Mouse (Mus musculus): Measurements from ENCODE around the gene Prmt7. TPM values are rescaled to one million over a fixed set of nuclear protein-coding genes. Genes with fewer than 3 reads are reported as not detected.
A peak's percentile ranks its signal among the peaks of the same experiment; 100 is the strongest.

The Prmt7 gene
- total RNA-seq, 2 experiments from 2014 or later: 34.2 to 38.2 TPM

DNA sequence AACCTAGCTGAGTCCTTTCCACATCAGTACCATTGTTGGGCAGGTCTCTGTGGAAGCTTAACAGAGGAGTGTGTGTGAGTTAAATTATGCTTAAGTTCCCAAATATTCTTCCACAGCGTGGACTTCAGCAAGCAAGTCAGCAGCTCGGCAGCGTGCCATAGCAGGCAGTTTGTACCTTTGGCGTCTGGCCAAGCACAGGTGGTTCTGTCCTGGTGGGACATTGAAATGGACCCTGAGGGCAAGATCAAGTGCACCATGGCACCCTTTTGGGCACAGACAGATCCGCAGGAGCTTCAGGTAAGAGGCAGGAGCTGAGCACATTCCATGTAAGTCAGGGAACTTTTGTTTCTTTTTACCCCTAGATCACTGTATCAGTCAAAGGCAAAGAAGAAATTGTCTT is 26.4 kb downstream of the Prmt7 start:
- no peak overlapping the region for H3K4me3 ChIP-seq
- DNase-seq (ENCODE audit: low spot score in 2 of 2): no peak
- no peak for TF ChIP-seq CTCF (conservative IDR thresholded peaks at IDR 0.05)
- H3K27ac ChIP-seq: no peak overlapping the region

DNA sequence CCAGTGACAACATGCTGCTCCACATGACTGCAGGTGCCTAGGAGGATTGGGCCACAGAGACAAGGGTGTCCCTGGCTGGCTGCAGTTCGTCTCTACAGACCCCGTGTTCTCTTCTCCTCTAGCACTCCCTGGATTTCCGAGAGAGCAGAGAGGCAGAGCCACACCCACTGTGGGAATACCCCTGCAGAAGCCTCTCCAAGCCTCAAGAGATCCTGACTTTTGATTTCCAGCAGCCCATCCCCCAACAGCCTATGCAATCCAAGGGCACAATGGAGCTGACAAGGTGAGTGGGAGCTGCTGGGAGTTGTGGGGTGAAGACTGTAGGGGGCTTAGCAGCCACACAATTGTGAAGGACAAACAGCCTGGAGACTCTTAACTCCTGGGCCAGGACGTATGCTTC is 39.5 kb downstream of the Prmt7 start:
- H3K27ac ChIP-seq: 0 out of 2 replicates have a peak overlapping the region, but pooled peaks have one; percentile 36

DNA sequence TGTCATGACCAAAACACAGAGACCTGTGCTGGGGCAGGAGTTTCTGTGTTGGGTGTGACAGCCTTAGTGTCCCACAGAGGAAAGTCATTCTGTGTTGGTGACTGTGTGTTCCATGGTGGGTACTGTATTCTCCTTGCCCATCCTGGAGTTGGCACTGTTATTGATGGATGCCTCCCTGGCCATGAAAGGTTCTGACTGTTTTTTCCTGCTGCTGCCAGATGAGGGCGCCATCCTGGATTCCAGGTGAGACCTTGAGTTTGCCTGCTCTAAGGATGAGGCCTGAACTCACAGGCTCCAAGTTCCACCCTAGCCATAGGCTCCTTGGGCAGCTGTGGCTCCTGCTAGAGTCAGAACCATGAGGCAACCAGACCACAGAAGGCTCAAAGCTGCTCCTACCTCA is 47.4 kb downstream of the Prmt7 start:
- H3K4me3 ChIP-seq: no peak overlapping the region
- no peak overlapping the region for H3K27ac ChIP-seq
- peak; percentile 68 for TF ChIP-seq CTCF (conservative IDR thresholded peaks at IDR 0.05)
- no peak for DNase-seq (ENCODE audit: low spot score in 2 of 2)

More for the DNA sequence above, 39.5 kb downstream of the Prmt7 start:
- H3K4me3 ChIP-seq: no peak overlapping the region
- TF ChIP-seq CTCF (conservative IDR thresholded peaks at IDR 0.05): no peak
- no peak for DNase-seq (ENCODE audit: low spot score in 2 of 2)

DNA sequence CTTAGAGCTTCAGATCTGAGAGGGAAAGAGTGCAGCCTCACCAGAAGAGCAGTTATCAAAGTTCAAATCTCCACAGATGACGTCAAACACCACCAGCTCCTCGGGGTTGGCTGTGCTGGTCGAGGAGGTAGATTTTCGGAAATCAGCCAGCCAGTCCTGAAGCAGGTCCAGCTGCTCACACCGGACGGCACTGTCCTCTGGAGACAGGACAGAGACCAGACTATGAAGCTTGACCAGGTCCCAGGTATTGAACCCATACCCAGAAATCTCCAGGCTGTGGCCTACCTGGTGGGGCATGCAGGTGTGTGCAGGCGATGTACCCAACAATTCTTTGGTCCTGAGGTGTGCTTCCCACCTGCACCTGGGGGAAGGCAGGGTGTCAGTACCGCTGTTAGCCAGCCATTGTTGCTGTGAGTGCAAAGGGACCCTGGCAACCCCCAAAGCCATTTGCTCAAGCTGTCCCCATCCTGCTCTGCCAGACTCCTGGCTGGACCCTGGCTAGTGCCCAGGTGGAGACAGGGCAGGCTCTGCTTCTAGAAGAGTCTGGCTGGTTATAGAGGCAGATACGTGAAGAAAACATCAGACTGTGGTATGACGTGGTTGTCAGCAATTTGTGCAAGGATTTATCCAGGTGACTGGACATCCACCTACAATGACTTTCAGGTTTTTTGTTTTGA is 49.0 kb downstream of the Prmt7 start:
- no peak for DNase-seq (ENCODE audit: low spot score in 2 of 2)
- Histone ChIP-seq H3K4me3 (no peak overlapping the region), H3K27ac (no peak overlapping the region)
- TF ChIP-seq CTCF (conservative IDR thresholded peaks at IDR 0.05): no peak

DNA sequence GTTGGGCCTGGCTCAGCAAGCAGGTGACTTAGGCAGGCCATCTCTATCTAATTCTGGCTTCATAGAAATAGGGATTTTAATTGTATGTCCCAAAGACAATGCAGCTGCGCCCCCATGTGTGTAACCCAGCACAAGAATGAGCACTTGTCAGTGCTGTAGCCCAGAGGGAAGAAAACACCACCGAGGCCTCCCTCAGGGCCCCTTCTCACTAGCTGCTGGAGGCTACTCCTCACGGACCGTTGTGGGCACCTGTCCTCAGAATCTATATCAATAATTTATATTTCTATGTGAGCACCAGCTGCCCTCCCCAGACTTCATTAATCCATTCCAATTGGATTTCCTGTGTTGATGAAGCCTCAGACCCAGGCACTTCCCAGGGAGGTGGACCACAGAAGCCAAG is 50.2 kb downstream of the Prmt7 start:
- TF ChIP-seq CTCF (conservative IDR thresholded peaks at IDR 0.05): no peak
- DNase-seq (ENCODE audit: low spot score in 2 of 2): no peak
- Histone ChIP-seq H3K4me3 (no peak overlapping the region), H3K27ac (no peak overlapping the region)

DNA sequence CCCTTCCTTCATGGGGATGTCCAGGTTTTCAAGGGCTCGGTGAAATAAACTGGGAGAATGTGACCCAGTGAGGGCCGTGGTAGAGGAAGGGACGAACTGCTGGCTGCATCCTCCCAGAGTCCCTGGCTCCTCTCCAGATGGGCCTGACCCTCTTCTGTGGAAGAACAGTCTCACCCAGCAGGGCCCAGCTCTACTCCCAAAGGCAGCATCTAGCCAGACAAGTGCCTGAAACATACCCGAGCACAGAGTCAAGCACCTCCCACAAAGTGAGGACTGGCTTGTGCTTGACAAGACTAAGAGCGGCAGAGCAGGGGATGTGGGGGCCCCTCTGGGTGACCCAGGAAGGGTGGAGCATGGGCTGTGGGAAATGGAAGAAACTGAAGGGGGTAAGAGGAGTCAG is 51.6 kb downstream of the Prmt7 start:
- peak overlapping the region; percentile 61 for H3K27ac ChIP-seq
- H3K4me3 ChIP-seq: no peak overlapping the region
- DNase-seq (ENCODE audit: low spot score in 2 of 2): no peak
- TF ChIP-seq CTCF (conservative IDR thresholded peaks at IDR 0.05): no peak

DNA sequence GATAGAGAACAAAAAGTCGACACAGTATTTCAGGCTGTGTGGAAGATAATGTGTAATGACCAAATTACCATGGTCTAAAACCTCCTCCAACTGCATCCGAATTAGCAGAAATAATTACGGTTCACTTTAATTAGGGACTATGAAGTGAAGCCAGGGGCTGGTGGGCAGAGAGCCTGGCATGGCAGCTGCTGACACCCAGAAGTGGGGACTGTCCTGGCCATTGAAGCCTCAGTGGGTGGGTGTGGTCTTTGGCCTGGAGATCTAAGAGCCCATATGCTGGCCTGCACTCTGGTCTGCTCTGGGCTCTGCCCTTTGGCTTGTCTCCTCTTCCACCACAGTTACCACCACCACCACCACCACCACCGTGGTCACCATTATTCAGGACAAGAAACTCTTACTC is 53.2 kb downstream of the Prmt7 start:
- DNase-seq (ENCODE audit: low spot score in 2 of 2): no peak
- H3K4me3 ChIP-seq: no peak overlapping the region
- H3K27ac ChIP-seq: peak overlapping the region; percentile 61; the same call in 1 of the 2 replicates
- TF ChIP-seq CTCF (conservative IDR thresholded peaks at IDR 0.05): no peak

DNA sequence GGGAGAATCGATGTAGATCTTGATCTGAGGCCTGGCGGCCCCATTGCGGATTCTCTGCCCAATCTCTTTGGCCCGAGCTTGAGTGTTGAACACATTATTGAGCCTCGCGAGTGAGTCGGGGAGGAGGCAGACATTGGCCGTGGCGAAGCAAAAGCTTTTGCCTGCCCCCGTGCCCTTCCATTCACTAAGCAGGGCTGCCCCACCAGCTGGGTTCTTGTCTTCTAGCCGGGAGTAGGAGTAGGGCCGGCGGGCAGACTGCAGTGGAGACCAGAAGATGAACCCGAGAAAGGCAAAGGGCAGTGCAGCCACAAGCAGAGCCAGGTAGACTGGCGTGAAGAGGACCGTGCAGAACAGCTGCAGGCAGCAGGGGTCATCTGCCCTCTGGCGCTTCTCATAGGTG is 54.7 kb downstream of the Prmt7 start:
- peak overlapping the region; percentile 61; the same call in 1 of the 2 replicates for H3K27ac ChIP-seq
- H3K4me3 ChIP-seq: no peak overlapping the region
- no peak for TF ChIP-seq CTCF (conservative IDR thresholded peaks at IDR 0.05)
- no peak for DNase-seq (ENCODE audit: low spot score in 2 of 2)

DNA sequence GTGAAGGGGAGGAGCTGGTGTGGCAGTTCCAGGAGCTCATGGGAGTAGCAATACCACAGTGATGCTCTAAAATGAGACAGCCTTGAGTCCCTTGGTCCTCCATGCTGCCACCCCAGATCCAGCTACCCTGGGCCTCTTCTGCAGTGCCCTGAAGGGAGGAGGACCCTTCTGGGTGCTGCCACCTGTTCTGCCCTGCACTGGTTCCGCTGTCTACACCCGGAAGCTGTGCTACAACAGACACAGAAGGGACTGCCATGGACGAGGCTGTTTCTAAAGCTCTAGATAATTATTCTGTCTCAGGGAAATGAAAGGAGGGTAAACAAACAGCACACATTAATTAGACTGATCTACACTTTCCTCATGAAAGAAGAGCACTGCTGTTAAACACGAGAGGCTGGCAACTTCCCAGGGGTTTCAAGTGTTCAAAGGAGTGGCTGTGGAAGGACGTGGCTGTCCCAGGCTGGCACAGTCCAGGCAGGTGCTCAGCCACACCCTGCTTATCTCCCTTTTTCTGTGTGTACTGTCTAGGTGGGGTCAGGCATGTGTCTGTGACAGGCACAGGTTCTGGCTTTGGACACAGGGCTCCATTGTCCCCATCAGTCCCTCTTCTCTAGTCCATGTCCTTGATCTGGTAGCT is 58.1 kb downstream of the Prmt7 start:
- no peak overlapping the region for H3K4me3 ChIP-seq
- no peak for TF ChIP-seq CTCF (conservative IDR thresholded peaks at IDR 0.05)
- no peak for DNase-seq (ENCODE audit: low spot score in 2 of 2)
- H3K27ac ChIP-seq: peak overlapping the region; percentile 96

DNA sequence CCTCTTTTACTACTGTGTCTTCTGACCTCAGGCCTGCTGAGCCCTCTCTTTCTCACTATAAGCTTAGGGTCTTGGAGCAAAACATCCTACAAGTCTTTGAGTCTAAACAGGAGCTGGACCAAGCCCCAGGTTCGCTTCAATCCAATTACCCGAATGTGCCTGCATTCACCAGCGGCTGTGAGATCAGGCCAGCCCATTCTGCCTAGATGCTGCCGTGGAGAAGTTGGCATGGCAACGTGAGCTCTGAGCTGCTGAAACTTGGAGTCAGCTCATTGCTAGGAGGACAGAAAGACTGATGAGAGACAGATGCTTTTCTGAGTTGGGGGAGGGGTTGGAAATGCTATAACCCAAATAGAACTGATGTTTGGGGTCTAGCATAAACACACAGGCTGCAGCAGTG is 60.1 kb downstream of the Prmt7 start:
- peak; percentile 71 to 88 for DNase-seq (ENCODE audit: low spot score in 2 of 2)
- Histone ChIP-seq H3K4me3 (no peak overlapping the region), H3K27ac (peak overlapping the region; percentile 96)
- TF ChIP-seq CTCF (conservative IDR thresholded peaks at IDR 0.05): no peak

DNA sequence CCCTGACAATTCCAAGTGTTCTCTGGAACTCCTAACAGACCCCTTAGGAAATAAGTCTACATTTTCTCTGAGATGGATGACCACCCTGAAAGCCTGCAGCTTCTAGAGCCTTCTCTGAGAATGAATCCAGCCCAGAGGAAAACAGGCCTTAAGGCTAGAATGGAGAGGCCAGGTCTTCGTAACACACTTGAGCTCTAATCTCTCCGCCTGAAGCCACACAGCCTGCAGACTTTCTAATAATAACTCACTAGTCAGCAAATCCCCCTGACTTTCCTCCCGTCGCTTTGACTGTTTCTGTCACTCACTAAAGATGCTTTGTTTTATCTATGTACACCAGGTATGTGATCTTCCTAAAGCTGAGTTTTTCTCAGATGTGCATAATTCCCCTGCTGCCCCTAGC is 60.6 kb downstream of the Prmt7 start:
- TF ChIP-seq CTCF (conservative IDR thresholded peaks at IDR 0.05): no peak
- H3K27ac ChIP-seq: peak overlapping the region; percentile 96
- no peak overlapping the region for H3K4me3 ChIP-seq
- no peak for DNase-seq (ENCODE audit: low spot score in 2 of 2)

DNA sequence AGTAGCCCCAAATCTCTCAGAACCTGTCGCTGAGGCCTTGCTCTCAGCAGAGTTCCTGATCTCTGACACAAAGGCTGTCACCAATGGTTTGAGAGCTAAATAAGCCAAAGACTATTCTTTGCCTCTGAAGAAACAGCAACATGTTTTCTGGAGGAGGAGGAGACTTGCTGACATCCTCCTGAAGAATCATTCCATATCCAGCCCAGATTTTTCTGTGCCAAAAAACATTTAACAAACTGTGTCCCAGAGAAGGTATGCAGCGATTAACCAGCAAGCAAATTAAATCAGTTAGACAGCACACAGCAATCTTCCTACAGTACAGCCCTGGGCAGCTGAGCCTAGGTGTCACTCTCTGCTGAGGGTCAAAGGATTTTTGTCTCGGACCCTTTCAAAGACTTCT is 62.7 kb downstream of the Prmt7 start:
- no peak for DNase-seq (ENCODE audit: low spot score in 2 of 2)
- no peak for TF ChIP-seq CTCF (conservative IDR thresholded peaks at IDR 0.05)
- Histone ChIP-seq H3K4me3 (no peak overlapping the region), H3K27ac (peak overlapping the region; percentile 96)

DNA sequence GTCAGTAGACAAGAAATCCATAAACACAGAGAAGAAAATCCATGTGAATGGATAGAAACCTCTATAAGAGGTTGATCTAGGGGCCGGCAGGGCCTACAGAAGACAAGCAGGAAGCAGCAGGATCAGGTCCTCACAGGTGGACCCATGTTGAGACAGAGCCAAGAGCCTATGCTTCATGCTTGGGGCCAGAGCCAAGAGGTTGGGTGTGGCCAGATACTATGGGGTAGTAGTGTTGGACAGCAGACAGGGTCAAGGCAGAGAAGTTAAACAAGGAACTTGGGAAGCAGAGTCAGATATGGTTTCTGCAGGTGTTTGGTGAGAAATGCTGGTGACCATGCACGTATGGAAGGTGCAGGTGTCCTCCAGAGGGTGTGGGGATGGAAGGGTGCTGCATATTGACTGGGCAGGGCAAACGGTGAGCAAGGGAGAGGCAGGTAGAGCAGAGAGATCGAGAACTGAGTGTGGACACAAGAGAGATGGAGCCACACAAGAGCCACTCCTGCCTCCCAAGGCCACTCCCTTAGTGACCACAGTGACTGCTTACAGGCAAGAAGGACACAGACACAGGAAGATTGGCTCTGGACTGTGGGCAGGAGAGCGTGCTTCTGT is 66.1 kb downstream of the Prmt7 start:
- DNase-seq (ENCODE audit: low spot score in 2 of 2): no peak
- Histone ChIP-seq H3K4me3 (no peak overlapping the region), H3K27ac (no peak overlapping the region)
- TF ChIP-seq CTCF (conservative IDR thresholded peaks at IDR 0.05): no peak

All from layer of hippocampus, adult 2 months (tissue).